Mouse (Mus musculus) retina, embryonic 14.5 days (tissue): ENCODE data around the gene Sez6l.

ENCODE experiments used
- DNase-seq: peaks from one replicate; pipeline ENCODE4 v3.0.0-alpha.2; 2015; ENCODE audit warnings: low spot score

Sez6l gene

DNA sequence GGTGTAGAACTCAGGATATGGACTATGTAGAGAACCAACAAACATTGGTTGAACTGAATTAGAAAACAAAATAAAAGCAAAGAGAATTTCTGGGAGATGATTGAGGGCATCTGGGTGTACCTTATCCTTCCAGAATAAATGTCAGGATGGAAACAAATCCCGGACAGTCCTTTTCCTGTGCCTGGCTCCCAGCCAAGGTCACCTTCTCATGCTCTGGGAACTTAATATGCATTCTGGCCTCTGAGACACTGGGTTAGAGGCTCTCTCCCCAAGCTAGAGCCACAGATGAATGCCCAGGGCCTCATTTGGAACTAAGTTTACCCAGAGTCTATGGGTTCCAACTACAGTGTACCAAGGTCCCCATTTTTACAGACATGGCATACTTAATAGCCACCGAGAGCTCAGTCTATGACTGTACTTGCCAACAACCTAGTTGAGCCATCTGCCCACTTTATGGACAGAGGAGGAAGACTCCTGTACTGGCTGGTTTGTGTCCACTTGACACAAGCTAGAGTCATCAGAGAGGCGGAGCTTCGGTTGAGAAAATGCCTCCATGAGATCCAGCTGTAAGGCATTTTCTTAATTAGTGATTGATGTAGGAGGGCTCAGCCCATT lies 7.3 kb upstream of the Sez6l start:
- DNase-seq = no peak

DNA sequence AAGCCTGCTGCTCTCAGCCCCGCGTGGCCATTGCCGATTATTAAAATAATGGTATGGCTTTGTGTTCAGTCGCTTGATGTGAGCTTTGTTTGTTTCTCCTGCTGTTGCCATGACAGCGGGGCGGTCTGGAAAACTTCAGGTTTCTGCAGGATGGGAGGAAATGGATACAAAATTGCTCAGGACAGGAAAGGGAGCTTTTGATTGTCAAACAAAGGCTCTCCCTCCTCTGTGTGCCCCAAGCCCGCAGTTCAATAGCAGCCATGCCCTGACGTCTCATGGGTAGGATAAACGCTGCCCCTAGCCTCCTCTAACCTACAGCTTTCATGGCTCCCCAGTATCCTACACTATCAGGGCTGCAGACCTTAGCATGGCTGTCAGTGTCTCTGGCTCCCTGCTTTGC lies 6.3 kb upstream of the Sez6l start:
- peak; percentile 26 for DNase-seq

DNA sequence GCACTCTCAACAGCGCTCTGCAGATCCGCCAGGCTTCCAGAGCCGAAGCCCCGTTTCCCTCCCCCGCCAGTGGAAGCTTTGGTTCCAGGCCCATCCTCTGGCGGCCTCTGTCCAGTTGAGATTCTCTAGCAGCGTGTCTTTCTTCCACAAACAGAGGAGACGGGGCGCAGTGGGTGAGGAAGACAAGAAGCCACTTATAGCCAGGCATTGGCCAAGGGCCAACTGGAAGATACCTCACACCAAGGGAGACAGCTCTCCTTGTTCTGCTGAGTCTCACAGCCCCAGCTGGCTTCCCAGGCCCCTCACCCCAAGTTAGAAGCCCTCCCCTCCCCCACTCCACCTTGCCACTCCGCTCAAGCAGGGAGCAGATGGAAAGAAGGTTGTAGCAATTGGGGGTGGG lies 765 bp upstream of the Sez6l start:
- DNase-seq = peak; percentile 37

DNA sequence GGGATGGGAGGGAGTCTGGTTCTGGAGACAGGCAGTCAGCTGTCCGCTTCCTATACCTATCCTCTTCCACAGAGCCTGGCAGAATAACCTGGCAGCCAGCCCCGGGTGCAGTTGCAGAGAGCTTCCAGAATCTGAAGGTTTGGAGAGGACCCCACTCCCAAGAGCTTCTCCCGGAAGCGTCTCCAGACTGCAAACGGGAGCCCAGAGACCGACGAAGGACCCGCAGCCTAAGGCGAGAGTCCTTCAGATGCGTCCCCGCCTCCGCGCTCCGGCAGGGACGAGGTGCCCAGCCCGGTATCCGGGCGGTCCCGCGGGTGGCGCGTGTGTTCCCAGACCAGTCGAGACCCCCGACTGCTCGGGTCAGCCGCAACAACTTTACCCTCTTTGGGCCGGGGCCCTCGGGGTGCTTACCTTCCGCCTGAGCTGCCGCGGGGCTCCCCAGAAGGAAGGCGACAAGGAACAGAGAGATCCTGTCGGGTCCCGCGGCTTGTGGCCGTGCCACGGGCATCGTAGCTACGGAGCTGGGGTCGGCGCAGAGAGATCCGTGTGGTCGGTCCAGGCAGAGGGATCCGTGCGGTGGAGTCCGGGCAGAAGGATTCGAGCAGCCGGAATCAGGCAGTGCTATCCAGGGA lies 508 bp downstream of the Sez6l start:
- DNase-seq = no peak

DNA sequence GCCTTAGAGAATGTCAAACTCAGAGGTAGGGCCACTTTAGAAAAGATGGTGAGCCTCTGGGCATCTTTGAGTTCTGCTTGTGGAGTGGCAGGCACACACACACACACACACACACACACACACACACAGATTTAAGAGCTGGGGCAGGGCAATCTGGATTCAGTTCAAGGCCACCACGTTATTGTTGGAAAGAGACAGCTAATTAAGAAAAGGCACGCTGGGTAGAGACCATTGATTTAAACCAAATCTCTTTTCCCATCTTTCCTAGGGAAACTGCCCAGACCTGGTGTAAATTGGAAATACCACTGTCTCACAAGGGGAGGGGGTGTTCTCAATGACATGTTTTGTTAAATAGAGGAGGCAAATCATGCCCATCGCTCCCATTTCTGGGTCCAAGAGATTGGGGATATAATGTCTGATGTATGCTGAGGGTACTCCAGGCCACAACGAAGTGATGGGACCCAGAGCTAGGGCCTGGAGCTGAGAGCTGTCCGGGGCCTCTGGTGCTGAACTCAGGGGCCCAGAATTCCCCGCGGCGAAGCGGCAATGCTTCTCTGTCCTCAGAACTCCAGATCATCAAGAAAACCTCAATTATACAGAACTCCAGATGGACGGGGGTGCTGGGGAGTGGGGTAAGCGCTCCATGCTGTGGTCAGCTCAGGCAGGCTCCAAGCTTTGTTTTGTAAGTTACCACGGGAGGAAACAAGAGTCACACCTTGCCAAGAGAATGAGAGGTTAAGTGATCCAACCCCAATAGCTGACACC lies 1.7 kb downstream of the Sez6l start:
- DNase-seq = peak; percentile 66

DNA sequence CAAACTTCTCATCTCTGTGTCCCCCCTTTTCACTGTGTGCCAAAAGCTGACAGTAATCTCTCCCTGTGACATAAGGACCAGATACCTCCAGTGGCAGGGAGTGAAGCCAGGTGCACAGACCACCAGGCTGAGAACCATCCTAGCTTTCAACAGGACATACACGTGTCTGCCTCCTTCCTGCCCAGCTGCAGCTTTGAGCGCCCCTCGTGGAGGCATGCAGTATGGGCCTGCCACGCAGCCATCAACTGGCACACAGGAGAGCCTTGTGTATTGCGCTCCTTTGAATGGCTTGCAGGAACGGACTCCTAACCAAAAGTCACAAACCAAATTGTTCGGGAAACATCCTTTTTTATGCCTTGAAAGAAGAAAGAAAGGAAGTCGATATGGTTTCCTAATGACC lies 3.1 kb downstream of the Sez6l start:
- peak; percentile 75 for DNase-seq

DNA sequence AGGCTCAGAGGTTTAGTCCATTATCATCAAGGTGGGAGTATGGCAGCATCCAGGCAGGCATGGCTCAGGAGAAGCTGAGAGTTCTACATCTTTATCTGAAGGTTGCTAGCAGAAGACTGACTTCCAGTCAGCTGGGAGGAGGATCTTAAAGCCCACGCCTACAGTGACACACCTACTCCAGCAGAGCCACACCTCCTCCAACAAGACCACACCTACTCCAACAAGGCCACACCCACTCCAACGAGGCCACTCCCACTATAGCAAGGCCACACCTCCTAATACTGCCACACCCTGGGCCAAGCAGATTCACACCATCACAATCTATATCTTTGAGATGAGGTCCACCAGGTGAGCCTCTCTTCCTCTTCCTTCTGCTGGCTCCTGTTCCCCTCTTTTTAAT lies 4.8 kb downstream of the Sez6l start:
- DNase-seq = no peak

DNA sequence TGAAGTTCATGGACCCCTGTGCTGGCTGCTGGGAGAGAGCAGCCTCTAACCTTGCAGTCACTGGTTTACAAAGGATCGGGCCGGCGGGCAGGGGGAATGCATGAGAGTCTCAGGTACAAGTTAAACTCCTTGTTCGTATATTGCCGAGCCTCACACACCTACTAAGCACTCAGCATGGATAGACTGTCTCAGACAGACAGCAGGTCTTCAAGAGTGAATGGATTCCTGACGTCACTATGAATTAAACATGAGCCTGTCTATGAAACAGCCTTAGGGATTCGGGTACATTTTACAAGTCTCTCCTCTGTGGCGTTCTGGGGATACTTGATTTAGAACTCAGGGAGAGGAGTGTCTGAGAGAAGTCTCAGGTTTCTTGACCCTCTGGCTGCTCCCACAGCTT lies 11.5 kb downstream of the Sez6l start:
- no peak for DNase-seq

DNA sequence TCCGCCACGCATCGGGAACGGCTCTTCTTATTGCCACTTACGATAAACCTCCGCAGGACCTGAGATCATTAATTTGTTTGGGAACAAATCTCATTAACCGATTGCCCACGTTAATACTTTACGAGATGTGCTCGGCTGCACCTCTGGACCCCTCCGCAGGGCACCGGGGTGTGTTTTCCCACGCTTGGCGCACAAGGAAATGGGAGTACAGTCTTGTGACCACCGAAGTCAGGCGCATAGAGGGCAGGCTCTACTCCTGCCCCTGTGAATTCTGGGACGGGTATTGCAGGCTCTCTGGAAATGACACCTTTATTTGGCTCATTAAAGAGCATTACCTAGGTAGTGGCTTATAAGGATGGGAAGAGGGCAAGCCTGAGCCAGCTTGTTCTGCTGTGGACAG lies 11.9 kb downstream of the Sez6l start:
- no peak for DNase-seq

DNA sequence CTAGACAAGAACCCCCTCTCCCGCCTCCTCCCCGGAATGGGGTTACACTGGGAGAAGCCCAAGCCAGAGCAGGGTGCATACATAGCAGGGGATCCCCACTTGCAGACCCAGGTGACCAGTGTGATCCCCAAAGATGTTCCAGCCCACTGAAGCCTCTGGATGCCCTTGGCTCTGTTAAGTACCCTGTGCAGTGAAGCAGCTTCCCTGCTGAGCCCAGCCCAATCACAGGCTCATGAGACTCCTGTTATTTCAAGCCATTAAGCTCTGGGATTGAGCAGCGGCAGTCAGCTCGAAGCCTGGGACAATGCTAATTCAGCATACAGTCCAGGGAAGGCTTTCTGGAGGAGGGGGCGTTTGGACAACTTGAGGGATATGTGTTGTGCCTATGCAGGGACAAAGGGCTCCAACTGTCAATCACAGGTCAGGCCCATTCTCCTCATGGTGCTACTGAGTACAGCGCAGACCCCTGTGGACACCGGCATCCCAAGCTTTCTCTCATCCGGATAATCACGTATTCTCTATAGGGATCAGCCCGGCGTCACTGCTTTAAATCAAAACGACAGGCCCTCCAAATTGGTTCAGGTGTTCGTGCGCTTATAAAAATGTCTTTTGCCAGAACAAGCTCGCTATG lies 16.0 kb downstream of the Sez6l start:
- peak; percentile 39 for DNase-seq

DNA sequence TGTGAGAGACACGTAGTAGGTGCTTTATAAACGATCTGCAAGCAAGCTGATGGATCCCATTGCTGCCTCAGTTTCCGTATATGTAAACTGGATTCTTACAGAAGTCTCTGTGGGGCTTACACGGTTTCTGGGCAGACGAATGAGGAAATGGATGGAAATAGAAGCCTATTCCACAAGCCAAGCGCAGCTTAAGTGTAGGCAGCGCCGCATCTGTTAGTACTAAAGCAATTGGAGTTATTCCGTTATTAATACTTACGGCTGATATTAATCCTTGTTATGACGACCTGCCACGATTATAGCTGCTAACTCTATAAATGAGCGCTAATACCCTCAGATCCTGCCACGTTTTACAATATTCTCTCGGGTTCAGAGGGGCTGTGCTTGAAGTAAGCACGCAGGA lies 16.8 kb downstream of the Sez6l start:
- no peak for DNase-seq

DNA sequence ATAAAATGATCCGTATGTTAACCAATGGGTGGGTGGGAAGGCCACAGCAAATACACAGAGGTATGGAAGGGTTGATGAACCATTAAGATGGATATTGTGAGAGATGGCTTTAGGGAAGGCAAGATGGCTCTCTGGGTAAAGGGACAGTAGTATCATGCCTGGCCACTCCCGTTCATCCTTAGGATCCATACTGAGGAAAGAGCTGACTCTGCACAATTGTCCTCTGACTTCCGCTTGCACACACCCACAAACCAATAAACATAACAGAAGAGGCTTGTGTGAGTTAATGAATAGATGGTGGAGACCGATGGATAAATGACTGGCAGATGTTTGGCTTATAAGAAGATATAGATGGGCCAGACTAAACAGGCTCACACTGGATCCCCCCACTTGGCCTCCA lies 19.6 kb downstream of the Sez6l start:
- no peak for DNase-seq

DNA sequence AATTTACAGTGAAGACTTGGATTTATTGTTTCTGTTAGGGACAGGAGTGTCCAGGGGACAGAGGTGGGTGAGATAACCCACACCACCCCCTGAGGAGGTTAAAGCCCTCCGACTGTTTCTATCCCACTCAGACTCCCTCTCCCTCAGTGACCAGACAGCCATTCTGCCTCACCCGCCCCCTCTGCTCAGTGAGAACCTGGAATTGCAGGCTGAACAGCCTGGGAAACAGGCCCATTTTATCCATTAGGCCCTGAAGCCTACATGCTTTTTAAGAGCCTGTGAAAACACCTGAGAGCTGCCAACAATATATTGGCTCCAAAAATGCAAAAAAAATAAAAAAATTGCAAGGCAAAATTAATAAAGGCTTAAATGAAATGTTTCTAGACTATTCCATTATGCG lies 20.3 kb downstream of the Sez6l start:
- no peak for DNase-seq

DNA sequence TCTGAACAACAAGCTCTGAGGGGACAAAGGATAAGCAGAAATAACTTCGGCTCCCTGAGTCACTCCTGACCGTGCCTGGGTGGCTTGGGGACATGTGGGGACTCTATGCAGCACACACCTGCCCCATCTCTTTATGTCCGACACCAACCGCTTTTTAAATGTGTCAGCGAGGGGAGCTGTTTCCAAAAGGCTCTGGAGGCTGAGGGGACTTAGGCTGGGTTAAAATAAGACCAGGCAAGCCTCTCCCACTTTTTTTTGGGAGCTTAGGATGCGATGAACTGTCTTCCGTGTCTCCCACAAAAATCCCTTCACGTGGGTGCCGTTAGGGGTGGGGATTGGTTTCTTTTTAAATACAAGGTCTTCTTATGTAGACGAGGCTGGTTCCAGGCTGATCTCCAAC lies 22.5 kb downstream of the Sez6l start:
- no peak for DNase-seq

DNA sequence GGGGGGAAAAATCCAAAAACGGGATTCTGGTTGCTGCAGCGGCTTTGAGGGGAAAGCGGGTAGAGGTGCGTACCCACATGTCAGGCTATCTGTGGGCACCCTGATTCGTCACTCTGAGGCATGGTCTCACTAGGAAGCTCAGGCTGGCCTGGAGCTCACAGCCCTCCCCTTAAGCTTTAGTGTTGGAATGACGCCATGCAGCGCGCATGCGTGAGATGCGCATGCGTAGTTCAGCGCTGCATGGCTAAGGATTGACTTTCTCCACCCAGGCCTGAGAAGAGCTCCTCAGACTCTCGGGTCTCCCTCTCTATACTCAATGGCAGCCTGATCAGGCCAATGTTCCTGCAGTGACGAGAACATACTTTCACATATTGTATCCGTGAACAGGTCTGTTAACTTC lies 24.2 kb downstream of the Sez6l start:
- no peak for DNase-seq

DNA sequence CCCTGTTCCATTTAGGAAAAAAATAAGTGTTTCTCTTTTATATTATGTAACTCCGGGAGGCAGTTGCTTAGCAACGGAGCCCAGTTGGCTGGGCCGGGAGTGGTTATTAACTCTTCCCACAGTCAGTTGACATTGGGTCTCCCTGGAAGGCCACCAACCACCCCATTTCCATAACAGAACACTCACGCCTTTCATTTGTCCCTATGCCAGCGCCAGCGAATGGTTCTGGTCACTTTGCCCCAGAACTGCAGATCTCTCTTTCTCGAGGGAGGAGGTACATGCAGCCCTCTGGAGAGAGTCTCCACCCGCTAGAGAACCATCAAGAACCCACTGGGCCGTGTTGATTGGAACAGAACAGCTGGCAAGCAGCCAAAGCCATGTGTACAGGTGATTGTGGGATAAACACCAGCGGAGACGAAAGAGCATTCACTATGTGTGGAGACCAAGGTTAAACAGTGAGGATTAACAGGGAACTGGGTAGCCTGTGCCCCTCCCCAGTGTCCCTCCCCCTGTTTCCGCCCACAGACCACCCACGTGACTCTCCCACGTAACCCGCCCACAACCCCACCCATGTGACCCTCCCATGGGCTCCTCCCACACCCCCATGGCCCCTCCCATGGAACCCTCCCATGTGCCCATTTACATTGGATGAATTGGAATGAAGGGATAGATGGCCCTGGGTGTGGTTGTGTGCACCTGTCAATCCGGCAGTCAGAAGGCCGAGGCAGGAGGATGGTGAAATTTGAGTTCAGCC lies 24.8 kb downstream of the Sez6l start:
- DNase-seq = no peak

DNA sequence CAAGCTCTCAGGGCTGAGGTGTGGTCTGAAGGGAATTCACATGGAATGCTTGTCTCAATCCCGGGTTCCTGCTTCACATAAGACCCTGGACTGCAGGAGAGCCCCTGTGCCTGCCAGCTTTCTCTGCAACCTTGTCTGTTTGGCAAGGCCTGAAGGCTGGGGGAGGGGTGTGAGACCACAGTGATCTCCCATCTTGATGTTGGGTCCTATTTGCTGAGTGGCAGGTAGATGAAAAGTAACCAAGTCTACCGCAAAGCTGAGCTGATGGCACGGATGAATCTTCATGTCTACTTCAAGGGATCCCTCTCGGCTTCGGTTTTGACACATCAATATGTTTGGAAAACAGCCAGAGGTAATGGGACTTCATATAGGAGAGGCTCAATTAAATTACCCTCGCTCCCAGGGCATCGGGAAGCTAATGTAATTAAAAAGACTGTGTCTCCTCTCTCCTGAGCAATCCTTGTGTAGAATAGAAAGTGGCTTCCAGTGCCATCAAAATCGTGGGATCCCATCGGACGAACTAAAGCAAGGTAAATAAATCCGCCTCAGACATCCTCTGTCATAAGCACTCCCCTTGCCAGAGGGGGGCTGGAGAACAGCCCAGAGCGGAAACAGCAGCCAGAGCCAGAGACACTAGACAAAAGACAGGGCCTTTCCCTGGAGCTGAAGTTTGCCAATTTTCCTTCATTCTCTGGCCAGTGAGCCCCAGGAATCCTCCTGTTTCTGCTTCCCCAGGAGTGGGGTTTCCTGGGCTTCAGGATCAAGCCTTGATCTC lies 28.0 kb downstream of the Sez6l start:
- DNase-seq = no peak

DNA sequence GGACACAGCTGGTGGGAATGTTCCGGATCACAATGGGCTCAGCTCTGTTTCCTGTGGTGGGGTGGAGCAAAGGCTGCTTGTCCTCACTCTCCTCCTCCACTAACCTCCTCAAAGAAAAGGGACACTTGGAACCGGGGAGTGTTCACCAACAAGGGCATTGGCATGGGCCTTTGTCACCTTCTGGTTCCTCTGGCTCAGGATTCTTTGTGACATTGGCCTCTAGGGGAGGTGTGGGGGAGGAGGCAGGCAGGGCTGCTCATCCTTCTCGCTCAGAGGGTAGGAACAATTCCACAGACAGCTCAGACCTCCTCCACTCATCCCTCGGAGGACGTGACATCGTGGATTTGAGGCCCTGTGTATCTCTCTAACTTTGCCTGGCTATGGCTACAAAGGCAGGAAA lies 30.2 kb downstream of the Sez6l start:
- no peak for DNase-seq

DNA sequence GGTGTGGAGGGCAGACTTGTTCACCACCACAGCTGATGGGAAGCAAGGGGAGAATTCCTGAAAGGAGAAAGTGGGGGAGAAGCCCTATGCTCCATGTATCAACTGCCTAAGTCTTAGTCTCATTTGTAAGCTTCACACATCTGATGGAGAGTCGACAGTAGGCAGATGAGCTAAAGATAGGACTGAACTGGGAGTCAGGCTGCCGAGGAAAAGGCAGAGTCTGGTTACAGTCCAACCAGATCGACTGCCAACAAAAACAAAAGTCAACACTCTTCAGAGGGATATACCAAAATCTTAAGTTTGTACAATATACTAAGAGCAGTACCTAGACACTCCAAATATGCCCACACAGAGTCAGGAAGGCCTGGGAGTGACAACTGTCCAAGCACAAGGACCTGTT lies 38.7 kb downstream of the Sez6l start:
- DNase-seq = no peak

DNA sequence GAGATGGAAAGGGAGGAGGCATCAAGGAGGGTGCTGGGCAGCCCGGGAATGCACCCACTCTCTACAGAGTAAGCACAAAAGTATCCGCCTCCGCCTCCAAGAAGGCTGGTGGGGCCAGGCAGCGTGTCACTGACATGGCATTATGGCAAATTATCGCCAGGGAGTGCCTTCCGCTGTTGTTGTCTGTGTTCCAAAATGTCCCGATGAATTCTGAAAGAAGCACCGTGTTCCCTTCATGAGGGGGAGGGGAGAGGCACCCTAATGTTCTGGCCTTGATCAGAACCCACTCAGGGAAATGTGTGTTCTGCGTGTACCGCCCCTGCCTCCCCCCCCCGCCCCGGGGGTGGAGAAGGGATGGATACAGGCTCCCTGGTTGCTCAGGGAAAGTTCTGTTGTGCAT lies 41.1 kb downstream of the Sez6l start:
- DNase-seq = no peak

DNA sequence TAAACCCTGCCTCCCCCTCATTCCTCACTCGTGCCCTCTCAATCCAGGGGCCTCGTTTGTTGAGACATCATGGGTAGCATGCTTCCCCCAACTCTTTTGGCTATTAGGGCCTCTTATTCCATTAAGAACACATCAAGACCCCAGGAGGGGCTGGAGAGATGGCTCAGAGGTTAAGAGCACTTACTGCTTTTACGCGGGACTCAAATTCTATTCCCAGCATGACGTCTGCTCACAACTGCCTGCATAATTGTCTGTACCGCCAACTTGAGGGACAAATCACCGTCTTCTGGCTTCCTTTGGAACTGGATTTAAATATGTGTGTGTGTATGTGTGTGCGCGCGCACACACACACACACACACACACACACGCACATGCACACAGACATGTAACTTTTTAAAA lies 42.8 kb downstream of the Sez6l start:
- DNase-seq = no peak
